Mouse (Mus musculus) lung, embryonic 16.5 days (tissue): ENCODE data around the gene Hspa4l. TPM values are rescaled to one million over a fixed set of nuclear protein-coding genes. Genes with fewer than 3 reads are reported as not detected.

Experiments
- ATAC-seq: fragments of 200-750 bp; cut with Nextera tagmentation; 2 replicates; pipeline ENCODE4 v1.8.0; 2017; ENCODE audit warnings: low read depth, mild to moderate bottlenecking, moderate library complexity
- H3K27ac ChIP-seq: fragments of 300-500 bp; sonication (generic); 2 replicates; pipeline ENCODE4 v1.5.1; 2014; ENCODE audit warnings: mild to moderate bottlenecking, control low read depth, low read length
- H3K27me3 ChIP-seq: fragments of 300-500 bp; sonication (generic); 2 replicates; pipeline ENCODE4 v1.6.1; 2014; ENCODE audit warnings: low read depth, low read length, mixed read lengths; ENCODE audit not compliant: control insufficient read depth, insufficient read depth
- H3K36me3 ChIP-seq: fragments of 300-500 bp; sonication (generic); 2 replicates; pipeline ENCODE4 v1.6.1; 2014; ENCODE audit warnings: low read length; ENCODE audit not compliant: control insufficient read depth, insufficient read depth
- H3K4me1 ChIP-seq: fragments of 300-500 bp; sonication (generic); replicated peaks from 2 replicates; pipeline ENCODE4 v1.6.1; 2014; ENCODE audit warnings: low read length, mixed read lengths; ENCODE audit not compliant: control insufficient read depth, insufficient read depth
- H3K4me2 ChIP-seq: fragments of 300-500 bp; sonication (generic); 2 replicates; pipeline ENCODE4 v1.6.1; 2014; ENCODE audit warnings: low read depth, low read length, control low read depth
- H3K4me3 ChIP-seq: fragments of 300-500 bp; sonication (generic); 2 replicates; pipeline ENCODE4 v1.5.1; 2014; ENCODE audit warnings: mild to moderate bottlenecking, low read length, control low read depth
- H3K9ac ChIP-seq: fragments of 300-500 bp; sonication (generic); 2 replicates; pipeline ENCODE4 v1.6.1; 2014; ENCODE audit warnings: low read length, control low read depth
- H3K9me3 ChIP-seq: fragments of 300-500 bp; sonication (generic); 2 replicates; pipeline ENCODE4 v1.6.1; 2016; ENCODE audit warnings: low read length; ENCODE audit not compliant: control insufficient read depth
- WGBS: fragments of 180-500 bp; shearing (Covaris S2); extraction: QIAGEN DNeasy Blood & Tissue Kit; methylation state at CpG from one replicate; pipeline ENCODE4 v1.1.7; 2014; 5-methylcytosine and 5-hydroxymethylcytosine counted together
- polyA plus RNA-seq: library from polyadenylated mRNA; unstranded; fragments of >200 nt; fragmentation: Nextera tagmentation; extraction: Ambion mirVana; gene quantifications from 2 replicates; pipeline ENCODE4 v1.2.1, GENCODE M21; 2015

Hspa4l gene
- polyA plus RNA-seq, 1 experiment from 2014 or later: 22.7 TPM

GRCm38 (mm10) chr3:40744836-40745660 is 753 bp downstream of the Hspa4l start:
- no peaks in the 10 kb centered on the region for H3K9me3 ChIP-seq
- H3K4me3 ChIP-seq: peak overlapping the region; percentile 78
- H3K4me1 ChIP-seq: no peaks in the 10 kb centered on the region; the same call in 1 of the 2 replicates
- under 1% methylated on average over 68 of the region's 93 CpGs for WGBS
- ATAC-seq: peak; percentile 96
- peak overlapping the region; percentile 74 for H3K9ac ChIP-seq
- H3K27ac ChIP-seq: peak overlapping the region; percentile 74
- H3K27me3 ChIP-seq: peaks cover 2% of the 10 kb centered on the region; the same call in 1 of the 2 replicates
- H3K36me3 ChIP-seq: no peaks in the 10 kb centered on the region
- H3K4me2 ChIP-seq: peak overlapping the region; percentile 73

- peak; percentile 12; the same call in 1 of the 2 replicates for ATAC-seq
These were observed 1.6 kb downstream of the Hspa4l start for GRCm38 (mm10) chr3:40745661-40746547.

GRCm38 (mm10) chr3:40760746-40761145 is 16.5 kb downstream of the Hspa4l start:
- H3K4me3 ChIP-seq: no peak overlapping the region
- WGBS: 85% methylated on average over 3 of the region's 3 CpGs
- no peak for ATAC-seq
- H3K27me3 ChIP-seq: no peaks in the 10 kb centered on the region
- H3K4me2 ChIP-seq: no peak overlapping the region
- no peaks in the 10 kb centered on the region for H3K9me3 ChIP-seq
- no peaks in the 10 kb centered on the region for H3K36me3 ChIP-seq
- no peak overlapping the region for H3K27ac ChIP-seq
- no peak overlapping the region for H3K9ac ChIP-seq
- no peaks in the 10 kb centered on the region for H3K4me1 ChIP-seq

More at GRCm38 (mm10) chr3:40745661-40746547, 1.6 kb downstream of the Hspa4l start:
- H3K27me3 ChIP-seq: peaks cover 2% of the 10 kb centered on the region; the same call in 1 of the 2 replicates
- peak overlapping the region; percentile 74 for H3K9ac ChIP-seq
- H3K9me3 ChIP-seq: no peaks in the 10 kb centered on the region
- H3K27ac ChIP-seq: peak overlapping the region; percentile 74
- H3K36me3 ChIP-seq: no peaks in the 10 kb centered on the region
- 2% methylated on average over 36 of the region's 37 CpGs for WGBS
- H3K4me3 ChIP-seq: peak overlapping the region; percentile 78
- H3K4me2 ChIP-seq: peak overlapping the region; percentile 73
- no peaks in the 10 kb centered on the region; the same call in 1 of the 2 replicates for H3K4me1 ChIP-seq

- no peak overlapping the region for H3K4me3 ChIP-seq
- no peaks in the 10 kb centered on the region for H3K4me1 ChIP-seq
- no peaks in the 10 kb centered on the region for H3K36me3 ChIP-seq
- H3K27me3 ChIP-seq: no peaks in the 10 kb centered on the region
- no peak overlapping the region for H3K9ac ChIP-seq
- no peak overlapping the region for H3K4me2 ChIP-seq
- H3K27ac ChIP-seq: no peak overlapping the region
- no peak for ATAC-seq
- 83% methylated on average over 2 of the region's 2 CpGs for WGBS
- no peaks in the 10 kb centered on the region for H3K9me3 ChIP-seq
These were observed 17.0 kb downstream of the Hspa4l start for GRCm38 (mm10) chr3:40761312-40761711.

- no peak overlapping the region for H3K27ac ChIP-seq
- H3K9me3 ChIP-seq: no peaks in the 10 kb centered on the region; the same call in 1 of the 2 replicates
- 50% methylated on average over 2 of the region's 2 CpGs for WGBS
- ATAC-seq: no peak
- H3K9ac ChIP-seq: no peak overlapping the region
- H3K4me3 ChIP-seq: no peak overlapping the region
- H3K27me3 ChIP-seq: no peaks in the 10 kb centered on the region
- H3K36me3 ChIP-seq: no peaks in the 10 kb centered on the region
- H3K4me1 ChIP-seq: no peaks in the 10 kb centered on the region
- no peak overlapping the region for H3K4me2 ChIP-seq
These were observed 49.5 kb downstream of the Hspa4l start for GRCm38 (mm10) chr3:40793783-40794182.

- H3K4me3 ChIP-seq: no peak overlapping the region
- H3K9me3 ChIP-seq: no peaks in the 10 kb centered on the region; the same call in 1 of the 2 replicates
- H3K4me2 ChIP-seq: no peak overlapping the region
- 55% methylated on average over 1 of the region's 1 CpGs for WGBS
- H3K4me1 ChIP-seq: peaks cover 9% of the 10 kb centered on the region
- no peak overlapping the region for H3K9ac ChIP-seq
- ATAC-seq: no peak
- H3K27ac ChIP-seq: no peak overlapping the region
- H3K36me3 ChIP-seq: no peaks in the 10 kb centered on the region; the same call in 1 of the 2 replicates
- no peaks in the 10 kb centered on the region for H3K27me3 ChIP-seq
These were observed 53.8 kb downstream of the Hspa4l start for GRCm38 (mm10) chr3:40798054-40798453.

GRCm38 (mm10) chr3:40798500-40798899 is 54.2 kb downstream of the Hspa4l start:
- no peak for ATAC-seq
- no peak overlapping the region for H3K27ac ChIP-seq
- no peak overlapping the region for H3K4me3 ChIP-seq
- H3K4me2 ChIP-seq: no peak overlapping the region
- H3K9ac ChIP-seq: no peak overlapping the region
- H3K9me3 ChIP-seq: no peaks in the 10 kb centered on the region; the same call in 1 of the 2 replicates
- H3K36me3 ChIP-seq: no peaks in the 10 kb centered on the region; the same call in 1 of the 2 replicates
- H3K27me3 ChIP-seq: no peaks in the 10 kb centered on the region
- peaks cover 9% of the 10 kb centered on the region for H3K4me1 ChIP-seq
- WGBS: 39% methylated on average over 7 of the region's 7 CpGs

GRCm38 (mm10) chr3:40799530-40800372 is 55.5 kb downstream of the Hspa4l start, which contains the start of gene Plk4:
Plk4 (plus strand) TSS chr3:40800019.
- peak; percentile 99 for ATAC-seq
- 2% methylated on average over 66 of the region's 66 CpGs for WGBS
- H3K27ac ChIP-seq: peak within 1 kb of the TSS; percentile 68

More at GRCm38 (mm10) chr3:40799530-40800372, 55.5 kb downstream of the Hspa4l start, which contains the start of gene Plk4:
- Histone ChIP-seq H3K9me3 (no peaks in the 10 kb centered on the region; the same call in 1 of the 2 replicates), H3K4me3 (peak within 1 kb of the TSS; percentile 69), H3K27me3 (no peaks in the 10 kb centered on the region), H3K4me1 (peaks cover 9% of the 10 kb centered on the region), H3K4me2 (peak within 1 kb of the TSS; percentile 91), H3K36me3 (no peaks in the 10 kb centered on the region; the same call in 1 of the 2 replicates), H3K9ac (peak within 1 kb of the TSS; percentile 90)
